Mouse (Mus musculus) mature B cell (primary cell): ENCODE measurements around the gene Togaram1.

Source experiments
- in situ Hi-C: fragments of 300-500 bp; cut with MboI; formaldehyde crosslinking; loops from 2 replicates; pipeline ENCODE4 v1.14.3; 2019

The Togaram1 gene

GRCm38 (mm10) chr12:64965124-64966026 is at the start of gene Togaram1, which contains the start of gene Klhl28:
Gene Togaram1, plus strand, starts transcription at chr12:64965804.
Gene Klhl28, minus strand, starts transcription at chr12:64965534.
- in situ Hi-C loops: no loop called here

- in situ Hi-C loops: no loop called here
Measured at GRCm38 (mm10) chr12:64916735-64917134, 48.9 kb upstream of the Togaram1 start.

DNA sequence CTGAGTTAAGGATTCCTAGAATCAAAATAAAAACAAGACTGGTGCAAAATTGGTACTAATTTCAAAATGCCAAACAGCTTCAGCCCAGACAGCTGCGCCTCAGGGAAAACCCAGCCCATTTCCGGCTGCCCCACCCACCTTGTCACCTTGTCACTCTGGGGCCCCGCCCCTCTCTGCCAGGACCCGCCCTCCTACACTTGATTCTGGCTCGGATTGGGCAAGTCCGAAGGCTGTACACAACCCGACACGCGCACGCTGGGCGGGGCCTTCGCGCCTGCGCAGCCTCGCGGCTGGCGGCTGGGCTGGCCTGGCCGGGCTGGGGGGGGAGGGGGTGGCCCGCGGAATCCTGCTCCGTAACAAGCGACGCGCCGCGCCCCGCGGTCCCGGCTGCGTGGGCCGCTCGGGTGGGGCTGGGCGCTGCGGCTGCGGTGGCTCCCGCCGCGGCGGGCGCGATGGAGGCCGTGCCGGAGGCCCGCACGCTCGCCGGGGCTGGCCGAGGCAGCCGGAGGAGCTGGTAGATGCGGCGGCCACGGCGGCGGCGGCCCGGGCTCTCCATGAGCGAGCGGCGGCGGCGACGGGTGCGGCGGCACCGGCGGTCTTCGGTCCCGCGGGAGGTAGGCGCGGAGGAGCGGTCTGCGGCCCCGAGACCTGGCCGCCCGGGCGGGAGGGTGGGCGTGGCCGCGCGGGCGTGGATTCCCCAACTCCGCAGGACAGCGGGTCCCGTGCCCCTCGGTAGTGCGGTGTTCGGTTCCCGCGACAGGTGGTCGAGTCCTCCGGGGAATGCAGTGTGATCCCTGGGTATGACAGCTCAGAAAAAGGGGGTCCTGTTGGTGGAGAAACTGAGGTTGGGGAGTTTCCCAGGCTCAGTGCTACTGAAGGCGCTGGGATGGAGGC is 47.8 kb upstream of the Togaram1 start, which contains the start of gene Gm527:
Gm527 (plus strand) TSS at position 329 of the 894 bp plus-strand sequence.
- in situ Hi-C loops: no loop called here

GRCm38 (mm10) chr12:64937493-64937892 is 28.1 kb upstream of the Togaram1 start:
- in situ Hi-C loops: no loop called here

- in situ Hi-C loops: no loop called here
Measured at GRCm38 (mm10) chr12:64964560-64964959, 1.0 kb upstream of the Togaram1 start.

DNA sequence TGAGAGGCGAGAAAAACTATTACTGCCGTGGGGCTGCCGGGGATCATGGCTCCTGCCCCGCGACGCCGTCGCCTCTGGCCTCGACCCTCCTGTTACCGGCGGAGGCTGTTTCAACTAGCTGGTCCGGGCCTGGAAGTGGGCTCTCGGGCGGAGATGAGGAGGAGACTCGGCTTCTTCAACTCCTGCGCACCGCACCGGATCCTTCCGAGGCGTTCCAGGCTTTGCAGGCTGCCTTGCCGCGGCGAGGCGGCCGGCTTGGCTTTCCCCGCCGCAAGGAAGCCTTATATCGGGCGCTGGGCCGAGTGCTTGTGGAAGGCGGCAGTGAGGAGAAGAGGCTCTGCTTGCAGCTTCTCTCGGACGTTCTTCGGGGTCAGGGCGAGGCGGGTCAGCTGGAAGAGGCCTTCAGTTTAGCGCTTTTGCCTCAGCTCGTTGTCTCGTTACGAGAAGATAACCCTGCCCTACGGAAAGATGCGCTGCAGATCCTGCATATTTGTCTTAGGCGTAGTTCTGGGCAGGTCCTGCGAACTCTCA is 562 bp downstream of the Togaram1 start:
- in situ Hi-C loops: no loop called here

- in situ Hi-C loops: no loop called here
Measured at GRCm38 (mm10) chr12:64966652-64967435, 1.2 kb downstream of the Togaram1 start.

DNA sequence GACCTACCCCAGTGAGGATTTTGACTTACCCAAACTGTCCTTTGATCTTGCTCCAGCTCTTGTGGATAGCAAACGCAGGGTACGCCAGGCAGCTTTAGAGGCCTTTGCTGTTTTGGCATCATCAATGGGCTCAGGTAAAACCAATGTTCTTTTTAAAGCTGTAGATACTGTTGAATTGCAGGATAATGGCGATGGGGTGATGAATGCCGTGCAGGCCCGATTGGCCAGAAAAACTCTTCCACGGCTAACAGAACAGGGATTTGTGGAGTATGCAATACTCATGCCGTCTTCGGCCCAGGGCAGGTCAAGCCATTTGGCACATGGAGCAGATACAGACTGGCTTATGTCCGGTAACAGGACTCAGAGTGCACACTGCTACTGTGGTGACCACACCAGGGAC is 1.9 kb downstream of the Togaram1 start:
- in situ Hi-C loops: no loop called here

GRCm38 (mm10) chr12:64968067-64968466 is 2.5 kb downstream of the Togaram1 start:
- in situ Hi-C loops: no loop called here

GRCm38 (mm10) chr12:64971399-64971798 is 5.8 kb downstream of the Togaram1 start:
- in situ Hi-C loops: no loop called here

GRCm38 (mm10) chr12:64972063-64972462 is 6.5 kb downstream of the Togaram1 start:
- in situ Hi-C loops: no loop called here

DNA sequence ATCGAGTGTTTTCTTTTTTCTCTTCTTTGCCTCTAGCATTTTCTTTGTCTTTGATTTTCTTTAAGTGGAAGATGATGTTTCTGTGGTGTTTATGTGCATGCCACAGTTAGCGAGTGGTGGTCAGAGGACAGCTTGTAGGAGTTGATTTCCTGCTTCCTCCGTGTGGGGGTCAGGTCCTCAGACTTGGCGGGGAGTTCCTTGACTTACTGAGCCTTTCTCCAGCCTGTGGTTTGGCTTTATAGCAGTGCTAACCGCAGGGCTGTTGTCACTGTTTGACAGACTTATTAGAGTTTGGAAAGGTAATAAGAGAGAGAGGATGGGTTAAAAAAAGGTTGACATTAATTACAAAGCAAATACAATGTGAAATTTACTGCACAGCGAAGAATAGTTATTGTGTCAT is 10.0 kb downstream of the Togaram1 start:
- in situ Hi-C loops: no loop called here

GRCm38 (mm10) chr12:64976191-64976590 is 10.6 kb downstream of the Togaram1 start:
- in situ Hi-C loops: no loop called here

DNA sequence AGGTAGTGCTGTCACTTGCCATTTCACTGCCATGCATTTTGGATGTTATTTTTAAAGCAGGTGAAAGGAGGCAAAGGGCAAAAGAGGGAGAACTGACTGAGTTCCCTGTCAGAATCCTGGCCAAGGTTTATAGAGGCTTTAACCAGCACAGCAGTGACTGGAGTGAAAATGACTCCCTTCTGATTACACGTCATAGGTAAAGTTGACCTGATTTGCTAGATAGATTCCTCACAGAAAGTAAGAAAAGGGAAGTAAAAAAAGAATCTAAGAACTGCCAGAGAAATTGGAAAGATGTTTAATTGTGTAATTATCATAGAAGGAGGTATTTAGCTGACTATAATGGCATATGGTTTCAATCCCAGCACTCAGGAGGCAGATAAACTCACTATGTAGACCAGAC is 11.9 kb downstream of the Togaram1 start:
- in situ Hi-C loops: no loop called here

DNA sequence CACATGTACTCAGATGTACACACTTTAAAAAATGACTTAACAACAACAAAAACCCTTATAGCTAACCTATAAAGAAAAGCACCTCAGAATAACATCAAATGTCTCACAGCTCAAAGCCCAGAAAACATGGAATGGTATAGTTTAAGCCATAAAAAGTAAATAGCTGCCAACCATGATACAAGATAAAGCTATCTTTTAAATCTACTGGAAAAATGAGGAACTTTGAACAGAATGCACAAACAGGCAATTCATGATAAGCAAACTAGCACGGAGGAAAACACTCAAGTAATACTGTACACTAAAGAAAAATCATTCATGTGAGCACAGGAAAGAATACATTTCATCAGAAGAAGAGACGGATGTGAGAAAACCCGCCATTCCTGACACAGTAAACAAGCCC is 42.1 kb downstream of the Togaram1 start:
- in situ Hi-C loops: no loop called here

GRCm38 (mm10) chr12:65022842-65023241 is 57.2 kb downstream of the Togaram1 start:
- in situ Hi-C loops: no loop called here

DNA sequence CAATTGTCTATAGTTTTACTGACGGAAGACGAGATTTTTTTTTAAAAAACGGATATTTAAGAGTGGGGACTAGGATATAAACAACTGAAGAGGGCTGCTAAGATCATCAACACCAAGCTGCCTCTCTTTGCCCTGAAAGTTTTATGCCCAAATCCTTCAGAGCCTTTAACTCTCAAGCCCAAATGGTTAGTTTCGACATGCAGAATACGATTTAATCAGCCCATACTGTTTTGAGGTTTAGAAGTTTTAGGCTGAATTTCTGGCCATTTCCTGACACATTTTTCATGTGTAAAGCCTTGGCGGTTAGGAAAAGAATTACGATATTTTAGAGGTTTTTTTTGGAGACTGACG is 70.2 kb downstream of the Togaram1 start:
- in situ Hi-C loops: no loop called here

GRCm38 (mm10) chr12:65036190-65036870 is 70.7 kb downstream of the Togaram1 start, which contains the start of gene Prpf39:
Gene Prpf39, plus strand, starts transcription at chr12:65036333.
- in situ Hi-C loops: no loop called here

DNA sequence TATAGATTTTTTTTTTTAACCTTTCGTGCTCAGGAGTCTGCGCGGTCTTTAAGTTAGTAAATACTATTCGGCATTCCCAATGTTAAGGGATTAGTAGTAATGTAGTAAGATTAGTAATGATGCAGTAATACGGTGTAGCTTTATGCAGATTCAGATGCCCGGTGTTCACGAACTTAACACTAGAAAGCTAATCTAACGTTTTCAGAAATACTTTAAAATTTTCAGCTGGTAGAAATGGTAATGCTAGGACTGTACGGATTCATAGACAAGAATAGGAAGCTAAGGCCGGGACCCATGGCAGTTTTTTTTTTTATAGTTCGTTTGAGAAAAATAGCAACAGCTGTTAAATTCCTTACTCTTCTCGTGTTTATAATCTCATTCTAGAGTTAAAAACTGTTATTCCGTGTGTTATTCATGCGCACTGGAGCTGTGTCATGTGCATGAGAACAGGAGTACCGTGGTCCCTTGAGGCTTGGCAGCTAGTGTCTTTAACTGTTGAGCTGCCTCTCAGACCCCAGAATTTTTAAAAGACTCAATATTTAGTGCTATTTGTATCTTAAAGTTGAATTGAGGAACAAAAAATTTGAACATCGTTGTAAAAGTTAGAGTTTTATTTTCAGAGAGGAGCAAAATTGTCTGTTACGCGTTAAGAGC is 71.4 kb downstream of the Togaram1 start:
- in situ Hi-C loops: no loop called here

DNA sequence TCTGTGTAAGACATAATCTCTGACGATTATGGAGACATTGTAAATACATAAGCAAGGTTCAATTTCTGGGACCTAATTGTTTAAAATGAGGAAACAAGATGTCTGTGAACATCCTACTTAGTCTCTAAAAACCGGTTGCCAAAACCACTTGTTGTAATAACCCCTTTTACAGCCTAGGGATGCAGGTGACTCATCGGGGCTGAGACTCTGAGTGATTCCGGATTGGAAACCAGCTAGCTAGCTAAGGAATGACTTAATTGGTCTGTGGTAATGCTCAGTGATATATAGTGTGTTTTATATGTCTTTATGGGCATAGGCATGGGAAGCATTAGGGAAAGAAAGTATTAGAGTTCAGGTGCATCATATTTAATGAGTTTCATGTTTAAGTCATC is 71.9 kb downstream of the Togaram1 start:
- in situ Hi-C loops: no loop called here
